Mouse (Mus musculus) forebrain, postnatal 0 days (tissue): ENCODE data around the gene Pcdh7. TPM values are rescaled to one million over a fixed set of nuclear protein-coding genes. Genes with fewer than 3 reads are reported as not detected.

Experiments
- ATAC-seq: fragments of 200-750 bp; cut with Nextera tagmentation; 2 replicates; pipeline ENCODE4 v1.8.0; 2017; ENCODE audit warnings: mild to moderate bottlenecking, moderate library complexity
- DNase-seq: peaks from one replicate; pipeline ENCODE4 v3.0.0-alpha.2; 2015
- H3K27ac ChIP-seq: fragments of 300-500 bp; sonication (generic); 2 replicates; pipeline ENCODE4 v1.5.1; 2014; ENCODE audit warnings: low read depth, mild to moderate bottlenecking, antibody characterized with exemption, low read length, moderate library complexity, mixed read lengths
- H3K27me3 ChIP-seq: fragments of 300-500 bp; sonication (generic); 2 replicates; pipeline ENCODE4 v1.6.1; 2014; ENCODE audit warnings: mild to moderate bottlenecking, low read length, mixed read lengths; ENCODE audit not compliant: insufficient read depth
- H3K36me3 ChIP-seq: fragments of 300-500 bp; sonication (generic); 2 replicates; pipeline ENCODE4 v1.6.1; 2014; ENCODE audit warnings: mild to moderate bottlenecking, moderate library complexity; ENCODE audit not compliant: insufficient read depth
- H3K4me1 ChIP-seq: fragments of 300-500 bp; sonication (generic); 2 replicates; pipeline ENCODE4 v1.6.1; 2014; ENCODE audit warnings: antibody characterized with exemption; ENCODE audit not compliant: insufficient read depth
- H3K4me2 ChIP-seq: fragments of 300-500 bp; sonication (generic); 2 replicates; pipeline ENCODE4 v1.6.1; 2014; ENCODE audit warnings: low read depth, mild to moderate bottlenecking, moderate library complexity
- H3K4me3 ChIP-seq: fragments of 300-500 bp; sonication (generic); 2 replicates; pipeline ENCODE4 v1.5.1; 2014; ENCODE audit warnings: low read depth, low read length, mixed read lengths
- H3K9ac ChIP-seq: fragments of 300-500 bp; sonication (generic); 2 replicates; pipeline ENCODE4 v1.6.1; 2014; ENCODE audit warnings: mild to moderate bottlenecking
- H3K9me3 ChIP-seq: fragments of 300-500 bp; sonication (generic); 2 replicates; pipeline ENCODE4 v1.6.1; 2016; ENCODE audit warnings: low read length
- CTCF ChIP-seq: sonication (generic); IDR thresholded peaks from 2 replicates; pipeline ENCODE4 v1.5.1; 2016; ENCODE audit warnings: antibody characterized with exemption, control low read depth, low read depth
- WGBS: fragments of 180-500 bp; shearing (Covaris S2); extraction: QIAGEN DNeasy Blood & Tissue Kit; methylation state at CpG from one replicate; pipeline ENCODE4 v1.1.7; 2014; 5-methylcytosine and 5-hydroxymethylcytosine counted together
- polyA plus RNA-seq: library from polyadenylated mRNA; unstranded; fragments of >200 nt; fragmentation: Nextera tagmentation; extraction: Ambion mirVana; gene quantifications from 2 replicates; pipeline ENCODE4 v1.2.1, GENCODE M21; 2015
- total RNA-seq: library from RNA; depleted of rRNA; stranded (reverse); fragments of >200 nt; gene quantifications from 2 replicates; pipeline ENCODE4 v1.2.3, GENCODE M21; 2014

Pcdh7 gene
- total and polyA plus RNA-seq, 2 experiments from 2014 or later: 15.5 to 89.3 TPM

DNA sequence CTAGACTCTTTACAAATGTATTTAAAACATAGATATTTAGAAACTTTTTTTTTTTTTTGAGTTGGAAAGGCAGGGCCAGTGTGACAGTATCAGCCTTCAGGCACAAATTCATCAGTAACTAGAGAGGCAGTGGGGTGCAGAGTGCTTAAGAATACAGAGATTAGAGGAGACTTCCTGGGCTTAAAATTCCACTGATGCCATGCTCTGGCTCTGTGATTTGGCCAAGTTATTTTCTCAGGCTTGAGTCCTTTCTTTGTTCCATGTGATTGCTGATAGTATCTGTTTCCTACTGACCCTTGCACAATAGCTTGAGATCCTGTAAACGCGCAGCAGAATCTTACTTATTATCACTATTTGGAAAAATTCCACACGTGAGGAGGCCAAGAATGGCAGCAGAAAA is 60.3 kb downstream of the Pcdh7 start:
- DNase-seq: no peak
- 45% methylated on average over 3 of the region's 3 CpGs for WGBS
- Histone ChIP-seq H3K9me3 (no peaks in the 10 kb centered on the region), H3K27me3 (no peaks in the 10 kb centered on the region), H3K27ac (no peak overlapping the region), H3K9ac (no peak overlapping the region), H3K4me1 (no peaks in the 10 kb centered on the region), H3K36me3 (no peaks in the 10 kb centered on the region), H3K4me3 (no peak overlapping the region), H3K4me2 (no peak overlapping the region)
- no peak for TF ChIP-seq CTCF
- no peak for ATAC-seq

DNA sequence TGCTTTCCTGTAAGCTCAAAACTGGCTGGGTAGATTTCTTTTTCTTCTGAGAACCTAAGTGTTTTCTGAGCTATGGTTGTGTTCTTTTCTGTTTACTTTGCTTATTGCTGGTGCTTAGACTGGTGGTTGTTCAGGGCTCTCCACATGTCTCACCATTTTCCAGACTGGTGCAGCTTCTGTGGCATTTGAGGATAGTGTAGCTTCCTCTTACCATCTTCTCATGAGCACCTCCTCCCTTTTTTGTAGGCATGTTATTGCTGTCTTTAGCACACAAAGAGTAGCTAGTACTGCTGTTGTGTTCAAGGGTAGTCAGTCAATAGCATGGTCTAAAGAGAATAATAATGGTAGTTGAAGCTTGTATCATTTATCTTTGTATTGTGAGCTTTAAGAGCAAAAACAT is 62.2 kb downstream of the Pcdh7 start:
- no peak overlapping the region for H3K9ac ChIP-seq
- no peaks in the 10 kb centered on the region for H3K27me3 ChIP-seq
- no peaks in the 10 kb centered on the region for H3K4me1 ChIP-seq
- TF ChIP-seq CTCF: no peak
- no peak overlapping the region for H3K27ac ChIP-seq
- no peak overlapping the region for H3K4me3 ChIP-seq
- DNase-seq (no peak), ATAC-seq (no peak)
- H3K9me3 ChIP-seq: no peaks in the 10 kb centered on the region
- H3K4me2 ChIP-seq: no peak overlapping the region
- no peaks in the 10 kb centered on the region for H3K36me3 ChIP-seq

DNA sequence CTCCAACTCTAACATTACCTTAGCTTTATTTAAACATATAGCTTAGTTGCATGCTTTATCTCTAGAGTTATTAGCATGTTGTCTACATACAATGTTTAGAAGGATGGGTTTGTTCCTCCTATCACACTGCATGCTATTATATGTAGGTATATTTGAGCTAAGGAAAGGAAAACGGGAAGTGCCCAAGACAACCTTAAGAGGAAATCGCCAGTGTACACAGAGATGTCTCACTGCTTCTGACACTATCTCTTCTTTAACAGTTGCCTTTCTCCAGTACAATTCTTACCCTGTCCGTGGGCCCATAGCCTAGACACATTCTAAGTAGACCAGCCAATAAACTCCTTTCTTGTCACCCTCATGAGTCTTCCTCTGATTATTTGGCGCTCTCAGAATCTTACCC is 62.8 kb downstream of the Pcdh7 start:
- ATAC-seq (no peak), DNase-seq (no peak)
- Histone ChIP-seq H3K36me3 (no peaks in the 10 kb centered on the region), H3K27ac (no peak overlapping the region), H3K9ac (no peak overlapping the region), H3K4me1 (no peaks in the 10 kb centered on the region), H3K4me2 (no peak overlapping the region), H3K27me3 (no peaks in the 10 kb centered on the region), H3K9me3 (no peaks in the 10 kb centered on the region), H3K4me3 (no peak overlapping the region)
- 92% methylated on average over 4 of the region's 4 CpGs for WGBS
- TF ChIP-seq CTCF: no peak

DNA sequence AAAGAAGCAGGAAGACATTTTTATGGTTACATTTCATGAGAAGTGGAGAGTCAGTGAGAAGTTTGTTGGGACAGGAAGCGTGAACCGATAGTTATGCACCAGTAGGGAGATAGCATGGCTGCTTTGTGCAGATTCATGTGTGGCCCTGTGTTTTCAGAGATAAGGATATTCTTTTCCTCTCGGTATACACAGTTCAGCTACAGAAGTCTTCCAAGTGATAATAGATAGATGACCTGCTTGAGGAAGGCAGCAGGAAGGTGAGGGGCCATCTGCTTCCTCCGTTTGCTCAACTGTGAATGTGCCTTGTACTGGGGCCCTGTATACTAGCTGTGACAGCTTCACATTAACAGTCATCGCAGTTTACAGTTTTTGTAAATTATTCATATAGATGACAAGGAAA is 64.2 kb downstream of the Pcdh7 start:
- Histone ChIP-seq H3K36me3 (no peaks in the 10 kb centered on the region), H3K4me2 (no peak overlapping the region), H3K4me1 (no peaks in the 10 kb centered on the region), H3K9me3 (no peaks in the 10 kb centered on the region), H3K9ac (no peak overlapping the region), H3K27me3 (no peaks in the 10 kb centered on the region), H3K4me3 (no peak overlapping the region), H3K27ac (no peak overlapping the region)
- TF ChIP-seq CTCF: no peak
- WGBS: 81% methylated on average over 5 of the region's 5 CpGs
- ATAC-seq (no peak), DNase-seq (no peak)

DNA sequence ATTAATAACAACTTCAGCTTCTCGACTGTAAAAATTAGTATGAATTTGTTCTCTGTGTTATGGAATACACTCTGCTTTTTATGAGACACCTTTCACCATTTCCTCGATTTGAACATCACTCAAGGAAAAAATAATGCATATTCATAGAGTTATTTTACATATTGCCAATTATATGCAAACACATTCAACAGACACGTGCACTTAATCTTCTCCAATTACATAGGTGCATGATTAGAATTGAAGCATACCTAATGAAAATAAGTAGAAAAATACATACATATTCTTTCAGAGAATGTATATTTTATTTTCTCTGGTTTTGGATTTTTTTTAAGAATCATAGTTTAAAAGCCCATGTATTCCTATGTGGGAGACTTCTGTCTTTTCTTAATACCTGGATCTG is 64.8 kb downstream of the Pcdh7 start:
- H3K4me2 ChIP-seq: no peak overlapping the region
- TF ChIP-seq CTCF: no peak
- H3K27ac ChIP-seq: no peak overlapping the region
- no peak for ATAC-seq
- no peak overlapping the region for H3K9ac ChIP-seq
- DNase-seq: no peak
- H3K4me3 ChIP-seq: no peak overlapping the region
- H3K36me3 ChIP-seq: no peaks in the 10 kb centered on the region
- no peaks in the 10 kb centered on the region for H3K9me3 ChIP-seq
- 41% methylated on average over 3 of the region's 3 CpGs for WGBS
- no peaks in the 10 kb centered on the region for H3K27me3 ChIP-seq
- H3K4me1 ChIP-seq: no peaks in the 10 kb centered on the region

DNA sequence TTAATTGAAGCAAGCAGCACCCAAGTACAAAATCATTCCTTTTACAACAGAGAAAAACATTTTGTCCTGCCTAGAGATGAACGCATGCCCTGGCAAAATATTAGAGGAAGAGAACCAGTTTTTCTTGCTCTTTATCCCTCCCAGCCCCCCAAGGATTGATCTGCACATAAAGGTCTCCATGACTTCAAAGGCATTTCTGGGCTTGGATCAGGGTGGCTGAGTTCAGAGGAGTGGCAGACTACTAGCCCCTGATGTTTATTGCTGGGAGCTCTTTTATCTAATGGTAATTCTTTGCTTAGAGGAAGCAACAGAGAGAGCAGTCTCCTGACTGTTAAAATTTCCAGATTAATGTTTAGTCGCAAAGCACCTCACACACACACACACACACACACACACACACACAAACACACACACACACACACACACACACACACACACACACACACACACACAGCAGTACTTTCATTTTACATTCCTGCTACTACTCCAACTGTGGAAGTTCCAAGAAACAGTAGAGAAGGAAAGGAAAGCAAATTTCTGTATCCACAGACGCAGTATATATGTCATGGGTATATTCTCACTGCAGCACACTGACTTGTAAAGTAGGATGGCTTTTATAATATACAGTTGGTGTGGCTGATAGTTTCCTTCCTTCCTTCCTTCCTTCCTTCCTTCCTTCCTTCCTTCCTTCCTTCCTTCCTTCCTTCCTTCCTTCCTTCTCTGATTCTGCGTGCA is 71.2 kb downstream of the Pcdh7 start:
- 67% methylated on average over 4 of the region's 4 CpGs for WGBS
- Histone ChIP-seq H3K4me2 (no peak overlapping the region), H3K4me1 (peaks cover 3% of the 10 kb centered on the region; the same call in 1 of the 2 replicates), H3K9me3 (no peaks in the 10 kb centered on the region), H3K27ac (no peak overlapping the region), H3K4me3 (no peak overlapping the region), H3K27me3 (no peaks in the 10 kb centered on the region), H3K9ac (no peak overlapping the region), H3K36me3 (no peaks in the 10 kb centered on the region)
- TF ChIP-seq CTCF: no peak
- DNase-seq: no peak
- ATAC-seq: no peak

DNA sequence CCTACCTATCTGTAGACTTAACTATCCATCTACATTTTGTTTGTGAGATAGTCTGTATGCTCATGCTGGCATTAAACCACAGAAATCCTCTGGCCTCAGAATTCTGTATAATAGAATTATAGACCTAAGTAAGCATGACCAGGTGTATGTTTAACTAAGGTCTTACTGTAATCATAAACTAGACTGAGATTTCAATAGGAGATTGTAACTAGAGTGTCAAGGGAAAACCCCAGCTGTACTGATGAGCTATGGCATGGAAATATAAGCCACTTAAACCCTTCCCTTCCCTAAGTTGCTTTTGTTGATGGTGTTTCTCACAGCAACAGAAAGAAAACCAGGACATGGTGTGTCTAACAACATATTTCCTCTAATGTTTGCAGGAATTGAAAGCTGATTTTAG is 78.6 kb downstream of the Pcdh7 start:
- Histone ChIP-seq H3K4me3 (no peak overlapping the region), H3K4me1 (peaks cover 2% of the 10 kb centered on the region; the same call in 1 of the 2 replicates), H3K27ac (no peak overlapping the region), H3K27me3 (no peaks in the 10 kb centered on the region), H3K9ac (no peak overlapping the region), H3K4me2 (no peak overlapping the region), H3K9me3 (no peaks in the 10 kb centered on the region), H3K36me3 (no peaks in the 10 kb centered on the region)
- DNase-seq (no peak), ATAC-seq (no peak)
- TF ChIP-seq CTCF: no peak
